Mouse (Mus musculus): ENCODE results near the gene Cntnap1.

The Cntnap1 gene

GRCm38 (mm10) chr11:101171721-101172433 is 1.6 kb downstream of the Cntnap1 start:
- DNase-seq: peak; percentile 81 to 83

DNA sequence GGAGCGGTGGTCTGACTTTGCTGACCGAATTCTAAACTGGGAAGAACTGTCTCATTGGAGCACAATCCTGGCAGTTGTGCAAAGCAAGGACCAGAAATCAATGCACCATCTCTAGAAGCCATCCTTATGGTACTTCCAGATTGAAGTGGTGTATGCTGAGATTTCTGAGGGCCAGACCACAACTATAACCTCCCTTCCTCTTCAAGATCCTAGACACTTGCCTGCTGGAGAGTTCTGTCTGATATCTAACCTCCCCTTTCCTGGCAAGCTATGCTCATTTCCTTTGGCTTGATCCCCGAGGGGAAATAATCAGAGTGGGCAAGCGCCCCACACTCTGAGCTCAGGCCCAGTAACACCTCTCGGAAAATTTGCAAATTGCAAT is 2.1 kb downstream of the Cntnap1 start:
- DNase-seq: no peak

GRCm38 (mm10) chr11:101173112-101173511 is 2.8 kb downstream of the Cntnap1 start:
- peak; percentile 76 to 82 for DNase-seq

DNA sequence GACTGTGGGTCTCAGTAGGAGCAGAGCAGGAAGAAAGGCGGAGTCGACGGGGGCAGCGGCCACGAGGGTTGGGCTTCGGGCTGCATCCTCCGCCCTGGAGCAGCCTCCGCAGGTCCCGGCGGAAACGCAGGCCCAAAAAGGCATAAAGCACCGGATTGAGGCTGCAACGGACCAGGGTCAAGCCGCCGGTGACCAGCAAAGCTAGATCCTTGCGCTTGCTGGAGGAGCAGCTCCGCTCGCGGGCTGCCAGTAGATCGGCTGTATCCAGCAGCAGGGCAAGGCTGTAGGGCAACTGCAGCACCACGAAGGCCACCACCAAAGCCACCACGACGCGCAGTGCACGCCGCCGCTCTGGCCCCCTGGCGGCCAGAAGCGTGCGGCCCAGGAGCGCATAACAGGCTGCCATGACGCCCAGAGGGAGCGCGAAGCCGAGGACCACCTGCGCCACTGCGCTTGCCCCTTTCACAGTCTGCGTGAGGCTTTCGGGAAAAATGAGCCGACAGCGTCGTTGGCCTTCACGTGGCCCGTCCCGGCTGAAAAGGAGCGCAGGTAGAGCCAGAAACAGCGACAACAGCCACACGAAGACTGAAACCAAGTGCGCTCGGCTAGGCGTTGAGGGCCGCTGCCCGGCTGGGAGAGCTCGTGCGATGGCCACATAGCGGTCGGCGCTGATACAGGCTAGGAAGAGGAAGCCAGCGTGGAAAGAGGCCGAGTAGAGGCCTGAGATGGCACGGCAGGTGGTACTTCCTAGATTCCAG is 3.5 kb downstream of the Cntnap1 start:
- peak; percentile 87 to 90 for DNase-seq

DNA sequence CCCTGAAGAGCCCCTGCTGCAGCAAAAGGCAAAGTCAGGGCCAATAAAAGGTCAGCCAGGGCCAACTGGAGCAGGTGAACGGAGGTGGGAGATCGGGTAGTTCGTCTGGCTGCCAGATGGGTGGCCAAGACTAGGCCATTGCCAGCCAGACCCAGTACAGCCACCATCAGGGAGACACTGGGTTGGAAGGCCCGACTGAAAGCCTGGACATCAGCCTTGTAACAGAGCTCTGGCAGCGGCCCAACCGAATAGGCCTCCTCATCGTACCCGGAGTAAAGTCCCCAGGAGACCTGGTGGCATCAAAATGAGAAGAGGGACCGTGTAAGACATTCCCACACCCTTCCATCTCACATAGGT is 4.0 kb downstream of the Cntnap1 start:
- no peak for DNase-seq

DNA sequence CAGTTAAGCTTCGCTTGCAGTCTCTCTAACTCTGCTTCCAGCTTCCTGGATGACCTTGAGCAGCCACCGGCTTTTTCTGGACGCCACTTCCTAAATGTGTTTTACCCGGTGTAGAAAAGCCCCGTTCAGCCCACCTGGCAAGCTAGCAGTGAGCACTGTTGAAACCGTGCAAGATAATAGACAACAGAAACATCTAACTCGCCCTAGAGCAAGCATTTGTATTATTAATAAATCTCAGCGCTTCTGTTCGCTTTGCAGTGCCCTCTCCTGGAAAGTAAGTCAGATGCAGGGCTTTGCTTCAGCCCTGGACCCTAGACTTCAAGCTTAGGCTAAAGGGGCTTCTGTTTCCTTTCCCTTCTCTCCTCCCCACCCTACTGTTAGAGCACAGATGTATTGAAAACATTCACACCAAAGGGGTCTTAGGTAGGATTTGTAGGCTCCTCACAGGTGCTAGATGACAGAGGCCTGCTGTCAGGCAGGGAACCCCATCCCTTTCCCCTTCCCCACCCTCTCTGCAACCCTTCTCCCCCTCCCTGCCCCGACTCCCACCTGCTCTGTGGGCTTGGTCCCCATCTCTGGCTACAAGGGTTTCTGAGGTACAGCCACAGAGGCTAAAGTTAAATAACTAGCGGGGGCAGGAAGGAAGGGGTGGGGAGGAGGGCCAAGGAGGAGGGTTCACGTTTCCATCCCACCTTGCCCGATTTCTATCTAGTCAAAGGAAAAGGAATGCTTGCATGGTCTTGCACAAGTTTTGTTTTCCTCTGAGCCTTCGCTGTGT is 4.7 kb downstream of the Cntnap1 start, which contains the start of gene Ccr10:
Gene Ccr10, minus strand, starts transcription at position 593 of the 778 bp plus-strand sequence.
- DNase-seq: no peak

- DNase-seq: no peak
Measured at GRCm38 (mm10) chr11:101175636-101176116, 5.4 kb downstream of the Cntnap1 start.

- DNase-seq: peak; percentile 57
Measured at GRCm38 (mm10) chr11:101176117-101176691, 5.9 kb downstream of the Cntnap1 start.

GRCm38 (mm10) chr11:101176933-101177773 is 6.8 kb downstream of the Cntnap1 start:
- DNase-seq: peak; percentile 57 to 66

GRCm38 (mm10) chr11:101178061-101179058 is 8.0 kb downstream of the Cntnap1 start:
- no peak for DNase-seq

- DNase-seq: no peak
Measured at GRCm38 (mm10) chr11:101179306-101179705, 9.0 kb downstream of the Cntnap1 start.

DNA sequence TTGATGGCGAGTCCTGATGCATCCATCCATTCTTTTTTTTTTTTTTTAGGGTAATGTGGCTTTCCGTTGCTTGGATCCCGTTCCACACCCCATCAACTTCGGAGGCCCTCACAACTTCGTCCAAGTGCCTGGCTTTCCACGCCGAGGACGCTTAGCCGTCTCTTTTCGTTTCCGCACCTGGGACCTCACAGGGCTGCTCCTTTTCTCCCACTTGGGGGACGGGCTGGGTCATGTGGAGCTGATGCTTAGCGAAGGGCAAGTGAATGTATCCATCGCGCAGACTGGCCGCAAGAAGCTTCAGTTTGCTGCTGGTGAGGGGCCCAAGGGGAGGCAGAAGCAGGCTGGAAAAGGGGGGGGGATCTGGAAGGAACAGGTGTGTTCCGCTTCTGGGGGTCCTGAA is 9.9 kb downstream of the Cntnap1 start:
- DNase-seq: no peak

DNA sequence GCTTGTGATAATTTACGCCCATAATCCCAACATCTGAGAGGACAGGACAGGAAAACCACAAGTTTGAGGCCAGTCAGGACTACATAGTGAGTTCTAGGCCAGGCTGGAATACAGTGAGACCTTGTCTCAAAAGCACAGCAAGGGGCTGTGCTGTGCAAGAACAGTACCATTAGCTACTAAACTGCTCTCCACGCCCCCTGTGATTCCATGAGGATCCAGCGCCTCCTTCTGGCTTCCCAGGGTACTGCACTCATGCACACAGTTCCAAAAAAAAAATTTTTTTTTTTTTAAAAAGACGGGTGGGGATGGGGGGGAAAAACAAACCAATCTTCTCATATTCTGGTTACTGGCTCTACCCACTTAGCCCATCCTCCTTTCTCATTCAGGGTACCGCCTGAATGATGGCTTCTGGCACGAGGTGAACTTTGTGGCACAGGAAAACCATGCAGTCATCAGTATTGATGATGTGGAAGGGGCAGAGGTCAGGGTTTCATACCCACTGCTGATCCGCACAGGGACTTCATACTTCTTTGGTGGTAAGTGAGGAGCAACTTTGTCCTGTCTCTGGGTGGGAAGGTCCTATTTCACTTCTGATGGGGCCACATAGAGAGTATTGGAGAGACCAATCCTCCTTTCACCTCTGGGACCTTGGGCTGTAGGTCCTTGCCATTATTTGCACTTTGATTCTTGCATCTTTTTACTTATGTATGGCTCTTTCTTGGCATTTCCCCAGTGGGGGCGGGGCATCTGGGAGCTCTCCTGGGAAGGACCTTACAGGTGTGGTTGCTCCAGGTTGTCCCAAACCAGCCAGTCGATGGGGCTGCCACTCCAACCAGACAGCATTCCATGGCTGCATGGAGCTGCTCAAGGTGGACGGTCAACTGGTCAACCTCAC is 10.8 kb downstream of the Cntnap1 start:
- DNase-seq: peak; percentile 58 to 83

DNA sequence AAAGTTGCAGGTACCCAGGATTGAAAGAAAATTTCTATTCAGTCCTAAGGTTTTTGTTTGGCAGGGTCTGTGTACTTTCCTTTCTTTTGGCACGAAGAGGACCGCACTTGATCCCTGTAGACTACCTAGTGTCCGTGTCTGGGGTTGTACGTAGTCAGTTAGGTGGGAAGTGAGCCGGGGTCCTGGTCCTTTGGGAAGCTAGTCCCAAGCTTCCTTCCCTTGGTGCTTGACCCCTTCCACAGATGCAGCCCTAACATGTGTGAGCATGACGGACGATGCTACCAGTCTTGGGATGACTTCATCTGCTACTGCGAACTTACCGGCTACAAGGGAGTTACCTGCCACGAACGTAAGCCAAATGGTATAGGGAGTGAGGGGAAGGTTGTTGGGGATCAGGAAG is 11.6 kb downstream of the Cntnap1 start:
- no peak for DNase-seq

DNA sequence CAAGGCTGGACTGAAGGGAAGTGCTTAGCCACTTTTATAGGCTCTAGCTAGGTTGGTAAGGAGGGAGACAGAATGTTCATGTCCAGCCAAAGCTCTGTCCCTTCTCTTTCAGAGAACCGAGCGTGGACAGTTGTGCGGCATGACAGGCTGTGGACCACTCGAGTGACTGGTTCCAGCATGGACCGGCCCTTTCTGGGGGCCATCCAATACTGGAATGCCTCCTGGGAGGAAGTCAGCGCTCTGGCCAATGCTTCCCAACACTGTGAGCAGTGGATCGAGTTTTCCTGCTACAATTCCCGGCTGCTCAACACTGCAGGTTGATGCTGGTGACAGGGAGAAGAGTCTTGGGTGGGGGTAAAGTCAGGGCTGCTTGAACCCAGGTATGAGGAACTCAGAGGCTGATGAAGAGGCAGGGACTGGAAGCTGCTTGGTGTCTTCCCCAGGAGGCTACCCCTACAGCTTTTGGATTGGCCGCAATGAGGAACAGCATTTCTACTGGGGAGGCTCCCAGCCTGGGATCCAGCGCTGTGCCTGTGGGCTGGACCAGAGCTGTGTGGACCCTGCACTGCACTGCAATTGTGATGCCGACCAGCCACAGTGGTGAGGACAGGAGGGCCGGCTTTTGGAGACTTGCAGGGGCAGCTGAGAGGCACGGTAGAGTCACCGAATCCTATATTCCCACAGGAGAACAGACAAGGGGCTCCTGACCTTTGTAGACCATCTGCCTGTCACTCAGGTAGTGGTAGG is 12.6 kb downstream of the Cntnap1 start:
- no peak for DNase-seq

- no peak for DNase-seq
Measured at GRCm38 (mm10) chr11:101184984-101185383, 14.7 kb downstream of the Cntnap1 start.

DNA sequence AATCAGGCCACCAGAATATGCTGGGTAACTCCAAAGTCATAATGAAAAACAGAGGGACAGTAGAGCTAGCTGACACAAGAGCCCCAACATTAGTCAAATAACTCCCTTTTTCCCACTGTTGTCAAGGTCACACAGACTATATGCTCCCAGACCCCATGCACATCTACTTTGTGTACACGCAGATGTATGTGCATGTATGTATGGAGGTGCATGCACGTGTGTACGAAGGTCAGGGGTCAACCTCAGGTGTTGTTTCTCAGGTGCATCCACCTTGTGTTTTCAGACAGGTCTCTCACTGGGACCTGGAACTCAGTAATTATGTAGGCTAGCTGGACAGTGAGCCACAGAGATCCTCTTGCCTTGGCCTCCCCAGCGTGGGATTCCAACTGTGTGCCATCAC is 15.1 kb downstream of the Cntnap1 start:
- DNase-seq: no peak

- DNase-seq: peak in 1 of 2 experiments; percentile 4
Measured at GRCm38 (mm10) chr11:101186526-101187247, 16.4 kb downstream of the Cntnap1 start.

All from lung, postnatal 4 days (tissue).